Mouse (Mus musculus): ENCODE measurements at regions not wholly inside any gene's neighbourhood (a gene's known extent, or its start where the extent isn't known, plus 50 kb on each side); places are given as distances from the start of the nearest gene placed in this dataset.
"Not testable (repeated sequence)": the region's sequence is repeated elsewhere in the genome, so short reads cannot be mapped to it uniquely, and the experiment has no call there.

DNA sequence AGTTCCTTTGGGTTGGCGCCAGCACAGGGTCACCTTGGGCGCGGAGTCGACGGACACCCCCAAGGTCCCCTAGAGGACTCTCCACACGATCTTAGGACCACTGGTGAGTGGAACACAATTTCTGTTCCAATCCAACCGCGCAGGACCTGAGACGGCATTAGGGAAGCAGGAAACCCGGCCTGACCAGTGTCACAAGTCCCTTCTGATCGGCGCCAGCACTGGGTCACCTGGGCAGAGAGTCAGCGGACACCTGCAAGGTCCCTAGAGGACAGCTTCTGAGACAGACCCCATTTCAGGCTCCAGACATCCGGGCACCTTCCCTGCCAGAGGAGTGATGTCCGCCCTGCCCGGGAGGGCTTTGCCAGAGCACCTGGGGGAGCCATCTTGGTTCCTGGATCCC is 74.2 kb upstream of the Cdh13 start:
- H3K27me3 ChIP-seq (replicated peaks); H3K36me3 ChIP-seq (replicated peaks in 1 of 2; ENCODE audit: control insufficient read depth in 1 of 2, insufficient read depth in 1 of 2, low read length in 1 of 2); DNase-seq (ENCODE audit: extremely low read depth); H3K4me2 ChIP-seq (ENCODE audit: insufficient read depth, low read depth, poor library complexity, severe bottlenecking); H3K4me1 ChIP-seq (ENCODE audit: control insufficient read depth in 1 of 2, insufficient read depth in 2 of 2); H3K79me2 ChIP-seq (replicated peaks; ENCODE audit: control insufficient read depth, extremely low read depth, insufficient read depth, poor library complexity, severe bottlenecking); H3K9ac ChIP-seq (ENCODE audit: insufficient read depth, low read depth); dilution Hi-C loops (cut with MboI; ENCODE audit: extremely low pct_ligation_motif_present, extremely low pct_unique_long_range_greater_than_20kb, low sequenced_read_pairs); H3K27ac ChIP-seq (ENCODE audit: insufficient read depth, low read depth); H3K4me3 ChIP-seq (replicated peaks in 1 of 3; ENCODE audit: low read depth in 2 of 3, low read length in 2 of 3, poor library complexity in 1 of 3); in situ Hi-C loops (cut with MboI; ENCODE audit: low pct_ligation_motif_present, low pct_unique_long_range_greater_than_20kb, low sequenced_read_pairs): not testable (repeated sequence)
- H3K9me3 ChIP-seq (replicated peaks; ENCODE audit: low read length): peaks cover 37% of the 10 kb centered on the region

DNA sequence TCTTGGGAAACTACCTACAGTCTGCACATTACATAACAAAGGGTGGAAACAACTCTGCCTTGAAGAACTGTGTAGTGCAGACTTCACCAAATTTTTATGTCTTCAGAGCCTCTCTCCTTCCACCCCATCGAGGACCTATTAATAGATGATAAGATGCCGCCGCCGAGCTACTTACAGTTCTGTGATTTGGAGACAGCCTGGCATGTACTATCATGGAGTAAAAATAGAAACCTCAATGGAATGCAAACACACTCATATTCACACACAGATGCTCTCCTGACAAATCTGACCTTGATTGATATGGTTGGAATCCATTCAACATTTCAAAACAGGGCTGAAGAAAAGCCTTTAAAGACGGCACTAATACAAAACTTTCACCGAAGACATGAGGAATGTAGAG is 92.7 kb upstream of the Cdh13 start:
- Histone ChIP-seq H3K79me2 (replicated peaks; ENCODE audit: control insufficient read depth, extremely low read depth, insufficient read depth, poor library complexity, severe bottlenecking) (no peaks in the 10 kb centered on the region), H3K9ac (ENCODE audit: insufficient read depth, low read depth) (no peak overlapping the region), H3K4me1 (ENCODE audit: control insufficient read depth in 1 of 2, insufficient read depth in 2 of 2) (no peaks in the 10 kb centered on the region), H3K27me3 (replicated peaks) (no peaks in the 10 kb centered on the region), H3K36me3 (replicated peaks in 1 of 2; ENCODE audit: control insufficient read depth in 1 of 2, insufficient read depth in 1 of 2, low read length in 1 of 2) (no peaks in the 10 kb centered on the region), H3K9me3 (replicated peaks; ENCODE audit: low read length) (peaks cover 94% of the 10 kb centered on the region), H3K4me2 (ENCODE audit: insufficient read depth, low read depth, poor library complexity, severe bottlenecking) (no peak overlapping the region), H3K4me3 (replicated peaks in 1 of 3; ENCODE audit: low read depth in 2 of 3, low read length in 2 of 3, poor library complexity in 1 of 3) (no peak overlapping the region), H3K27ac (ENCODE audit: insufficient read depth, low read depth) (no peak overlapping the region)
- dilution Hi-C loops (cut with MboI; ENCODE audit: extremely low pct_ligation_motif_present, extremely low pct_unique_long_range_greater_than_20kb, low sequenced_read_pairs): no loop called here
- in situ Hi-C loops (cut with MboI; ENCODE audit: low pct_ligation_motif_present, low pct_unique_long_range_greater_than_20kb, low sequenced_read_pairs): no loop called here
- no peak for DNase-seq (ENCODE audit: extremely low read depth)
- no peak for TF ChIP-seq PAX5 (IDR thresholded peaks at IDR 0.05; ENCODE audit: low read length)
- no peak for TF ChIP-seq RCOR1 (conservative IDR thresholded peaks at IDR 0.05; ENCODE audit: low read depth, low read length)
- no peak for TF ChIP-seq USF1 (IDR thresholded peaks at IDR 0.05; ENCODE audit: low read depth, low read length)
- no peak for TF ChIP-seq IRF4 (IDR thresholded peaks at IDR 0.05; ENCODE audit: low read depth, low read length)
- no peak for TF ChIP-seq SMC3 (IDR thresholded peaks at IDR 0.05; ENCODE audit: low read depth, low read length)
- TF ChIP-seq HCFC1 (IDR thresholded peaks at IDR 0.05; ENCODE audit: low read depth, low read length): no peak
- TF ChIP-seq USF2 (conservative IDR thresholded peaks at IDR 0.05; ENCODE audit: low read depth, low read length): no peak
- no peak for TF ChIP-seq UBTF (IDR thresholded peaks at IDR 0.05; ENCODE audit: low read depth, low read length)
- TF ChIP-seq CTCF (conservative IDR thresholded peaks at IDR 0.05 in 1 of 2, IDR thresholded peaks at IDR 0.05 in 1 of 2; ENCODE audit: low read depth in 2 of 2, low read length in 2 of 2): no peak
- no peak for TF ChIP-seq MEF2A (IDR thresholded peaks at IDR 0.05; ENCODE audit: borderline replicate concordance, low read depth, low read length)
- no peak for TF ChIP-seq CHD1 (IDR thresholded peaks at IDR 0.05; ENCODE audit: low read depth, low read length)
- TF ChIP-seq RAD21 (IDR thresholded peaks at IDR 0.05; ENCODE audit: low read depth, low read length): no peak
- no peak for TF ChIP-seq ETS1 (conservative IDR thresholded peaks at IDR 0.05; ENCODE audit: low read depth, low read length)
- no peak for TF ChIP-seq ZNF384 (IDR thresholded peaks at IDR 0.05; ENCODE audit: low read depth, low read length)
- TF ChIP-seq JUN (IDR thresholded peaks at IDR 0.05; ENCODE audit: insufficient read depth, low read depth, low read length): no peak
- TF ChIP-seq TCF12 (IDR thresholded peaks at IDR 0.05; ENCODE audit: low read depth, low read length): no peak
- no peak for TF ChIP-seq POLR2AphosphoS2 (IDR thresholded peaks at IDR 0.05; ENCODE audit: low read depth, low read length)
- no peak for TF ChIP-seq NRF1 (IDR thresholded peaks at IDR 0.05; ENCODE audit: low read depth, low read length)
